Mouse (Mus musculus): ENCODE results near the gene Ctcfl. TPM values are rescaled to one million over a fixed set of nuclear protein-coding genes. Genes with fewer than 3 reads are reported as not detected.

The Ctcfl gene
- polyA plus RNA-seq, 1 experiment from 2014 or later, result 0.19 TPM

DNA sequence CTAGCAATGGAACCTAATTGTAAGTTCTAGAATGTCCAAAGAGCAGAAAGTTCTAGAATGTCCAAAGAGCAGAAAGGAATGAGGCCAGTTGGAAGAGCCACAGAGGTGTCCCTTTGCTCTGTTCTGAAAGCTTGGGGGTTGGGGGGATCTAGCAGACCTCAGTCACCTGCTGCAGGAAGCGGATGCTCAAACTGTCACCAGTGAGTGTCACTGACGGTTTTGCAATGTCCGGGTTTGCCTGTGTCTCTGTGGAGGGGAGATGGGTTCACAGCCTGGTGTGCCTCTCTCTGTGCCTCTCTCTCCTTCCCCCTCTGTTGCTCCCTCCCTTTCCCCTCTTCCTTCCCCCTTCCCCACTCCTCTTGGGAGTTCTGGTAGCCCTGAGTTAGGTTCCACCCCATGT lies 36.6 kb downstream of the Ctcfl start:
- Histone ChIP-seq H3K9me3 (ENCODE audit: control insufficient read depth, low read length) (no peaks in the 10 kb centered on the region), H3K27me3 (ENCODE audit: control insufficient read depth, insufficient read depth, low read length) (no peaks in the 10 kb centered on the region), H3K36me3 (ENCODE audit: control insufficient read depth, insufficient read depth, low read length) (no peaks in the 10 kb centered on the region), H3K4me2 (ENCODE audit: low read length) (no peak overlapping the region), H3K4me1 (ENCODE audit: control insufficient read depth in 2 of 2, insufficient read depth in 2 of 2, low read length in 2 of 2) (peaks cover 34 to 39% of the 10 kb centered on the region in 2 experiments), H3K9ac (ENCODE audit: low read length) (no peak overlapping the region), H3K27ac (replicated peaks in 1 of 2; ENCODE audit: control insufficient read depth in 1 of 2, insufficient read depth in 1 of 2, low read depth in 2 of 2, low read length in 2 of 2) (peak overlapping the region in 1 of 2 experiments; percentile 79; a peak in 1 of 4 replicates), H3K4me3 (ENCODE audit: control insufficient read depth in 1 of 2, insufficient read depth in 1 of 2, low read depth in 1 of 2, low read length in 2 of 2) (no peak overlapping the region)
- 77% methylated on average over 3 of the region's 3 CpGs for WGBS
- ATAC-seq (ENCODE audit: insufficient number of reproducible peaks, insufficient read depth, low FRiP score, low read depth), result no peak

- 27% methylated on average over 10 of the region's 10 CpGs for WGBS
- H3K27me3 ChIP-seq (ENCODE audit: control insufficient read depth, insufficient read depth, low read length), result no peaks in the 10 kb centered on the region
- ATAC-seq (ENCODE audit: insufficient number of reproducible peaks, insufficient read depth, low FRiP score, low read depth), result peak; percentile 17; the same call in 1 of the 2 replicates
- H3K4me2 ChIP-seq (ENCODE audit: low read length), result no peak overlapping the region
- no peak overlapping the region for H3K4me3 ChIP-seq (ENCODE audit: control insufficient read depth in 1 of 2, insufficient read depth in 1 of 2, low read depth in 1 of 2, low read length in 2 of 2)
- H3K4me1 ChIP-seq (ENCODE audit: control insufficient read depth in 2 of 2, insufficient read depth in 2 of 2, low read length in 2 of 2), result peaks cover 25 to 33% of the 10 kb centered on the region in 2 experiments
- H3K27ac ChIP-seq (replicated peaks in 1 of 2; ENCODE audit: control insufficient read depth in 1 of 2, insufficient read depth in 1 of 2, low read depth in 2 of 2, low read length in 2 of 2), result peak overlapping the region; percentile 57 to 73
- H3K9me3 ChIP-seq (ENCODE audit: control insufficient read depth, low read length), result no peaks in the 10 kb centered on the region
- no peaks in the 10 kb centered on the region for H3K36me3 ChIP-seq (ENCODE audit: control insufficient read depth, insufficient read depth, low read length)
- peak overlapping the region; percentile 55; the same call in 1 of the 2 replicates for H3K9ac ChIP-seq (ENCODE audit: low read length)
These were observed 38.5 kb downstream of the Ctcfl start for GRCm38 (mm10) chr2:173080785-173081241.

DNA sequence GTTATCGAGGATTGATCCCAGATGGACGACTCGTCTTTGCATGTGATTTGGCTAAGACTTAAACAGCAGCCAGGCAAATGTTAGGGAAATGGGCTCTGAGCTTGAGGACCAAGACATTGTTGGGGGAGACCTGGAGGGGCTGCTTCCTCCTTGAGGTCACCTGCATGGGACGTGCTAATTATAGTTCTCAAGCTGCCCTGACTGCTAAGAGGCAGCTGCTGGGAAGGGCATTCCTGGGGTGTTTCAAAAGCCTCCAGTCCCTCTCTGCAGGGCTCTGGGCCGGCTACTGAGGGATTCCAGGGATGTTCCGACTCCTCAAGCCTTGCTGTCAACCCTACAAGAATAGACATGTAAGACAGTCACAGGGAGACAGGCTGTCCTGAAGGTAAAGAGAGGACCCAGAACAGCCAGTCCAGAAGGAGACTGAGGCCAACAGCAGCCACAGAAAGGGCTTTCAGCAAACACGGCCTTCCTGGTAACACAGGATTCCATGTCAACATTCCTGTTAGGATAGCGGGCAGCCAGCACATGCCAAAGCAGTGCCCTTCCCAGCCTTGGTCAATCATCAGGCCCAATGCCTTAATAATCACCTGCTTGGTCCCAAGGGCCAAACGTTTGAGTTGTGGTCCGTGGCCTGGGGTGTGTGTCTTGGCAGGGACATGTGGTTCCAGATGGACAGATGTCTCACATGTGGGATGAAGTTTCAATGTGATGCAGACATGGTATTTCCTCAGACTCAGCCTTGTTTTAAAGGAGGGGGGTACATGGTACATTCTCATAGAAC lies 39.4 kb downstream of the Ctcfl start:
- H3K27ac ChIP-seq (replicated peaks in 1 of 2; ENCODE audit: control insufficient read depth in 1 of 2, insufficient read depth in 1 of 2, low read depth in 2 of 2, low read length in 2 of 2), result peak overlapping the region; percentile 57 to 73
- no peaks in the 10 kb centered on the region for H3K9me3 ChIP-seq (ENCODE audit: control insufficient read depth, low read length)
- H3K27me3 ChIP-seq (ENCODE audit: control insufficient read depth, insufficient read depth, low read length), result no peaks in the 10 kb centered on the region
- no peak overlapping the region for H3K4me3 ChIP-seq (ENCODE audit: control insufficient read depth in 1 of 2, insufficient read depth in 1 of 2, low read depth in 1 of 2, low read length in 2 of 2)
- H3K9ac ChIP-seq (ENCODE audit: low read length), result peak overlapping the region; percentile 55; the same call in 1 of the 2 replicates
- H3K36me3 ChIP-seq (ENCODE audit: control insufficient read depth, insufficient read depth, low read length), result no peaks in the 10 kb centered on the region
- whole genome bisulfite sequencing, result 31% methylated on average over 10 of the region's 10 CpGs
- peaks cover 25 to 33% of the 10 kb centered on the region in 2 experiments for H3K4me1 ChIP-seq (ENCODE audit: control insufficient read depth in 2 of 2, insufficient read depth in 2 of 2, low read length in 2 of 2)
- 0 out of 2 replicates have a peak, but pooled peaks have one; percentile 4 for ATAC-seq (ENCODE audit: insufficient number of reproducible peaks, insufficient read depth, low FRiP score, low read depth)
- H3K4me2 ChIP-seq (ENCODE audit: low read length), result 0 out of 2 replicates have a peak overlapping the region, but pooled peaks have one; percentile 9

DNA sequence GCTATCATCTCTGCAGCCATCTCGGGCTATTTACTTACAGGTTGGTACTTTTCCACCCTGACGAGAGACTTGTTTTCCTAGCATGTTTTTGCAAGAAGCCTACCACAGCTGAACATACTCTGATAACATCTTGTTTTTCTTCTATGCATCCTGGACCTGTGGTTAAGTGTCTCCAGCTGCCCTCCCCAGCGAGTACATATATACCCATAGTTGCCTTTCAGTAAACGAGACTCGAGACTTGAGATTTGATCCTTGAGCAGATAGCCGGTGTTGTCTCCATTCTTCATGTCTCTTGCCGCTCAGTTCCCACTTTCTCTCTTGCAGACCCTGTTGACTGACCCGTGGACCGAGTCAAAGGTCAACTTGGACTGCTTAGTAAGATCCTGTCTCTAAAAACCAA lies 42.4 kb downstream of the Ctcfl start:
- H3K9me3 ChIP-seq (ENCODE audit: control insufficient read depth, low read length), result no peaks in the 10 kb centered on the region
- H3K4me3 ChIP-seq (ENCODE audit: control insufficient read depth in 1 of 2, insufficient read depth in 1 of 2, low read depth in 1 of 2, low read length in 2 of 2), result no peak overlapping the region
- no peaks in the 10 kb centered on the region for H3K36me3 ChIP-seq (ENCODE audit: control insufficient read depth, insufficient read depth, low read length)
- WGBS, result 78% methylated on average over 9 of the region's 9 CpGs
- peaks cover 16 to 18% of the 10 kb centered on the region in 2 experiments for H3K4me1 ChIP-seq (ENCODE audit: control insufficient read depth in 2 of 2, insufficient read depth in 2 of 2, low read length in 2 of 2)
- no peaks in the 10 kb centered on the region for H3K27me3 ChIP-seq (ENCODE audit: control insufficient read depth, insufficient read depth, low read length)
- no peak overlapping the region for H3K27ac ChIP-seq (replicated peaks in 1 of 2; ENCODE audit: control insufficient read depth in 1 of 2, insufficient read depth in 1 of 2, low read depth in 2 of 2, low read length in 2 of 2)
- no peak for ATAC-seq (ENCODE audit: insufficient number of reproducible peaks, insufficient read depth, low FRiP score, low read depth)
- no peak overlapping the region for H3K4me2 ChIP-seq (ENCODE audit: low read length)
- no peak overlapping the region for H3K9ac ChIP-seq (ENCODE audit: low read length)

DNA sequence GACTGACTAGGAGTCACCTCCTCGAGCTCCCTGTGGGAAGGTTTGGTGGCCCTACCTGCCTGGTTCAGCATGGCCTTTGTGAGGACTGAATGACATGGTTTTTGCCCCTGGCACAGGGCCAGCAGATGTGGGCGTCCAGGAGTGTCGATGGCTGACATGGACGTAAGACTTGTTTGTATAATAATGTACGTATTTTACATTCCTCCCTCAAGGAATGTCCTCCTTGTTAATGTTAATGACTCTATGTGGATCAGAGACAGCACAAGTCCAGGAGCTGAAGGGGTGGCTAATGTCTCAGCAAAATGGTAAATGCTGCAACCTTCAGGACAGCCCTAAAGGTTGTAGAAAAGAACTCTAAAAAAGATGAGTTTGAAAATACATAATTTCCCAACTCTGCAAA lies 45.7 kb downstream of the Ctcfl start:
- H3K27me3 ChIP-seq (ENCODE audit: control insufficient read depth, insufficient read depth, low read length), result no peaks in the 10 kb centered on the region
- WGBS, result 58% methylated on average over 5 of the region's 5 CpGs
- no peaks in the 10 kb centered on the region for H3K36me3 ChIP-seq (ENCODE audit: control insufficient read depth, insufficient read depth, low read length)
- H3K27ac ChIP-seq (replicated peaks in 1 of 2; ENCODE audit: control insufficient read depth in 1 of 2, insufficient read depth in 1 of 2, low read depth in 2 of 2, low read length in 2 of 2), result no peak overlapping the region
- H3K4me2 ChIP-seq (ENCODE audit: low read length), result no peak overlapping the region
- no peaks in the 10 kb centered on the region for H3K9me3 ChIP-seq (ENCODE audit: control insufficient read depth, low read length)
- H3K9ac ChIP-seq (ENCODE audit: low read length), result no peak overlapping the region
- no peaks in the 10 kb centered on the region for H3K4me1 ChIP-seq (ENCODE audit: control insufficient read depth in 2 of 2, insufficient read depth in 2 of 2, low read length in 2 of 2)
- no peak for ATAC-seq (ENCODE audit: insufficient number of reproducible peaks, insufficient read depth, low FRiP score, low read depth)
- no peak overlapping the region for H3K4me3 ChIP-seq (ENCODE audit: control insufficient read depth in 1 of 2, insufficient read depth in 1 of 2, low read depth in 1 of 2, low read length in 2 of 2)

GRCm38 (mm10) chr2:173072948-173073347 lies 46.4 kb downstream of the Ctcfl start:
- WGBS, result 86% methylated on average over 7 of the region's 7 CpGs
- ATAC-seq (ENCODE audit: insufficient number of reproducible peaks, insufficient read depth, low FRiP score, low read depth), result no peak

GRCm38 (mm10) chr2:173064864-173065263 lies 54.5 kb downstream of the Ctcfl start:
- Histone ChIP-seq H3K27me3 (ENCODE audit: control insufficient read depth, insufficient read depth, low read length) (no peaks in the 10 kb centered on the region), H3K9me3 (ENCODE audit: control insufficient read depth, low read length) (0 out of 2 replicates have a peak, but pooled peaks cover 3% of the 10 kb centered on the region), H3K4me3 (ENCODE audit: control insufficient read depth in 1 of 2, insufficient read depth in 1 of 2, low read depth in 1 of 2, low read length in 2 of 2) (no peak overlapping the region), H3K27ac (replicated peaks in 1 of 2; ENCODE audit: control insufficient read depth in 1 of 2, insufficient read depth in 1 of 2, low read depth in 2 of 2, low read length in 2 of 2) (no peak overlapping the region), H3K9ac (ENCODE audit: low read length) (no peak overlapping the region), H3K4me2 (ENCODE audit: low read length) (no peak overlapping the region), H3K36me3 (ENCODE audit: control insufficient read depth, insufficient read depth, low read length) (no peaks in the 10 kb centered on the region), H3K4me1 (ENCODE audit: control insufficient read depth in 2 of 2, insufficient read depth in 2 of 2, low read length in 2 of 2) (peaks cover 21 to 24% of the 10 kb centered on the region in 2 experiments)
- 97% methylated on average over 2 of the region's 2 CpGs for WGBS
- no peak for ATAC-seq (ENCODE audit: insufficient number of reproducible peaks, insufficient read depth, low FRiP score, low read depth)

More at GRCm38 (mm10) chr2:173072948-173073347, 46.4 kb downstream of the Ctcfl start:
- no peaks in the 10 kb centered on the region for H3K27me3 ChIP-seq (ENCODE audit: control insufficient read depth, insufficient read depth, low read length)
- H3K4me3 ChIP-seq (ENCODE audit: control insufficient read depth in 1 of 2, insufficient read depth in 1 of 2, low read depth in 1 of 2, low read length in 2 of 2), result no peak overlapping the region
- no peak overlapping the region for H3K4me2 ChIP-seq (ENCODE audit: low read length)
- no peaks in the 10 kb centered on the region for H3K4me1 ChIP-seq (ENCODE audit: control insufficient read depth in 2 of 2, insufficient read depth in 2 of 2, low read length in 2 of 2)
- H3K36me3 ChIP-seq (ENCODE audit: control insufficient read depth, insufficient read depth, low read length), result no peaks in the 10 kb centered on the region
- H3K27ac ChIP-seq (replicated peaks in 1 of 2; ENCODE audit: control insufficient read depth in 1 of 2, insufficient read depth in 1 of 2, low read depth in 2 of 2, low read length in 2 of 2), result no peak overlapping the region
- no peak overlapping the region for H3K9ac ChIP-seq (ENCODE audit: low read length)
- 0 out of 2 replicates have a peak, but pooled peaks cover 2% of the 10 kb centered on the region for H3K9me3 ChIP-seq (ENCODE audit: control insufficient read depth, low read length)
